Mouse (Mus musculus) lung, postnatal 0 days (tissue): Measurements from ENCODE around the gene Slc35b2. TPM values are rescaled to one million over a fixed set of nuclear protein-coding genes. Genes with fewer than 3 reads are reported as not detected.

ENCODE experiments used
- ATAC-seq: fragments of 200-750 bp; cut with Nextera tagmentation; 2 replicates; pipeline ENCODE4 v1.8.0; 2017; ENCODE audit warnings: moderate library complexity
- DNase-seq: peaks from one replicate; pipeline ENCODE4 v3.0.0-alpha.2; 2016; ENCODE audit warnings: low spot score
- H3K27ac ChIP-seq: fragments of 300-500 bp; sonication (generic); 2 replicates; pipeline ENCODE4 v1.5.1; 2014; ENCODE audit warnings: antibody characterized with exemption, mild to moderate bottlenecking, low read length, mixed read lengths
- H3K27me3 ChIP-seq: fragments of 300-500 bp; sonication (generic); replicated peaks from 2 replicates; pipeline ENCODE4 v1.6.1; 2014; ENCODE audit warnings: low read length, mixed read lengths; ENCODE audit not compliant: insufficient read depth
- H3K36me3 ChIP-seq: fragments of 300-500 bp; sonication (generic); 2 replicates; pipeline ENCODE4 v1.6.1; 2014; ENCODE audit warnings: low read length, mixed read lengths; ENCODE audit not compliant: insufficient read depth
- H3K4me1 ChIP-seq: fragments of 300-500 bp; sonication (generic); 2 replicates; pipeline ENCODE4 v1.6.1; 2014; ENCODE audit warnings: antibody characterized with exemption, low read depth, low read length, mixed read lengths; ENCODE audit not compliant: insufficient read depth
- H3K4me2 ChIP-seq: fragments of 300-500 bp; sonication (generic); replicated peaks from 2 replicates; pipeline ENCODE4 v1.6.1; 2014; ENCODE audit warnings: low read depth, mild to moderate bottlenecking, low read length, moderate library complexity, mixed read lengths
- H3K4me3 ChIP-seq: fragments of 300-500 bp; sonication (generic); 2 replicates; pipeline ENCODE4 v1.5.1; 2014; ENCODE audit warnings: low read depth, low read length
- H3K9ac ChIP-seq: fragments of 300-500 bp; sonication (generic); replicated peaks from 2 replicates; pipeline ENCODE4 v1.6.1; 2014; ENCODE audit warnings: low read depth, mild to moderate bottlenecking
- H3K9me3 ChIP-seq: fragments of 300-500 bp; sonication (generic); 2 replicates; pipeline ENCODE4 v1.6.1; 2016; ENCODE audit warnings: low read length, mixed read lengths
- CTCF ChIP-seq: IDR thresholded peaks from 2 replicates; pipeline ENCODE4 v1.5.1; 2016; ENCODE audit warnings: antibody characterized with exemption, mild to moderate bottlenecking
- EP300 ChIP-seq: IDR thresholded peaks from 2 replicates; pipeline ENCODE4 v1.6.1; 2016; ENCODE audit warnings: antibody characterized with exemption, mild to moderate bottlenecking, control low read depth
- WGBS: fragments of 180-500 bp; shearing (Covaris S2); extraction: QIAGEN DNeasy Blood & Tissue Kit; methylation state at CpG from one replicate; pipeline ENCODE4 v1.1.7; 2014; 5-methylcytosine and 5-hydroxymethylcytosine counted together
- polyA plus RNA-seq: library from polyadenylated mRNA; unstranded; fragments of >200 nt; fragmentation: Nextera tagmentation; extraction: Ambion mirVana; gene quantifications from 2 replicates; pipeline ENCODE4 v1.2.1, GENCODE M21; 2015

Gene Slc35b2
- polyA plus RNA-seq, 1 experiment from 2014 or later: 85.1 TPM

DNA sequence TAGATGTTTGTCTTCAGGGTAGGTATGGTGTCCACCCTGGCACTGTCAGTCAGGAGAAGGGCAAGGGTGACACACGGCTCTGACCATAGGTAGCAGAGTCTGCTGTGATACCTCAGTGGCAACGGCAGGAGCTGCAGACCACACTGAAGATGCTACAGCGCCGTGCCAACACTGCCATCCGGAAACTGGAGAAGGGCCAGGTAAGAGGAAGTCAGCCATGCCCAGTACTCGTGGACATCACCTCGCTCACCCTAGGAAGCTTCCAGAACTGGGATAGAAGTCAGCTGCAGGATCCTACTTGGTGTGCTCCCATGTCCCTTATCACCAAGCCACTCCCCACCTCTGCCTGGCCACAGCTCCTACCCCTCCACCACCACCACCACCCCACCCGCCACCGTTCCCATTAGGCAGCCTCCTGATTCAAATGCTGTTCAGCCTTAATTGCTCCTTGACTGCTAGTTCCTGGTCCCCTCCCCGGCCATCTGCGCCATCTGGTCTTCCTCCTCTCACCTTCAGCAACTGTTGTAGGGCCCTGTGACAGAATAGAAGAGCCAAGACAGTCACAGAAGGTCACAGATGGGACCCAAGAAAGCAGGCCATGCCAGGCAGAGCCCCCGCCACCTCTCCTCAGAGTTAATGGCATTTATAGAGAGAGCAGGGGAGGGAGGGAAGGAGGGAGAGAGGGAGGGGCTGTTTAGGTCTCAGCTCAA is 44.8 kb upstream of the Slc35b2 start:
- Histone ChIP-seq H3K4me2 (no peak overlapping the region), H3K9ac (no peak overlapping the region), H3K36me3 (no peaks in the 10 kb centered on the region), H3K4me3 (no peak overlapping the region), H3K4me1 (peaks cover 4% of the 10 kb centered on the region; the same call in 1 of the 2 replicates), H3K27me3 (no peaks in the 10 kb centered on the region), H3K9me3 (no peaks in the 10 kb centered on the region), H3K27ac (no peak overlapping the region)
- 82% methylated on average over 12 of the region's 12 CpGs for WGBS
- no peak for ATAC-seq
- TF ChIP-seq EP300 (no peak), CTCF (no peak)
- DNase-seq: no peak

- Histone ChIP-seq H3K9me3 (no peaks in the 10 kb centered on the region), H3K4me2 (no peak overlapping the region), H3K36me3 (no peaks in the 10 kb centered on the region), H3K4me1 (peaks cover 4% of the 10 kb centered on the region; the same call in 1 of the 2 replicates), H3K27me3 (0 out of 2 replicates have a peak, but pooled peaks cover 3% of the 10 kb centered on the region), H3K4me3 (no peak overlapping the region), H3K27ac (no peak overlapping the region), H3K9ac (no peak overlapping the region)
- DNase-seq: no peak
- WGBS: 79% methylated on average over 11 of the region's 11 CpGs
- no peak for TF ChIP-seq EP300
- TF ChIP-seq CTCF: no peak
- no peak for ATAC-seq
Observed at GRCm38 (mm10) chr17:45520136-45520535, 43.5 kb upstream of the Slc35b2 start.

DNA sequence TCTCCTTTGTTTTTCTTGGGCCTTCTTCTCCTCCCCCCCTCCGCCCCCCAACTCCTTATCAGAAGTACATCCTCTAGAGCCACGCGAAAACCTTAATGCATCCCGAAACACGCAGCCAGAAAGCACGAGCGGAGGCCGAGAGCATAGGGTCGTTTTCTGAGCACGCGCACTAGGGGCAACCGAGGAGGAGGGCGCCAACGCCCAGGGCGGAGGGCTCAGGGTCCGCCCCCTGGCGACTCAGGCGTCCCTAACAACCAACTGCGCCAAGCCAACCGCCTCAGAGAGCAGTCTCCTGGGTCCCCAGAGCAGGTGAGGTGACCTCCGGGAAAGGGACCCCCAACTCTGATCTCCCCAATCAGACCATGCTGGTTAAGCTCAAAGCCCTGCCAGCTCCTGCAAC is 40.4 kb upstream of the Slc35b2 start, which contains the start of gene Tcte1:
Gene Tcte1, plus strand, starts transcription at position 172 of the 400 bp plus-strand sequence.
- 0 out of 2 replicates have a peak, but pooled peaks cover 3% of the 10 kb centered on the region for H3K27me3 ChIP-seq
- peak within 1 kb of the TSS; percentile 20; the same call in 1 of the 2 replicates for H3K4me3 ChIP-seq
- H3K27ac ChIP-seq: no peak within 1 kb of the TSS
- no peaks in the 10 kb centered on the region for H3K36me3 ChIP-seq
- H3K9me3 ChIP-seq: no peaks in the 10 kb centered on the region
- 0 out of 2 replicates have a peak within 1 kb of the TSS, but pooled peaks have one; percentile 23 for H3K9ac ChIP-seq
- WGBS: 1% methylated on average over 20 of the region's 21 CpGs
- no peak for DNase-seq
- peak; percentile 62 for ATAC-seq
- TF ChIP-seq CTCF (peak; percentile 16; the same call in 1 of the 2 replicates), EP300 (no peak)
- peaks cover 4% of the 10 kb centered on the region; the same call in 1 of the 2 replicates for H3K4me1 ChIP-seq
- H3K4me2 ChIP-seq: peak within 1 kb of the TSS; percentile 51

- no peak for TF ChIP-seq CTCF
- no peak for TF ChIP-seq EP300
- Histone ChIP-seq H3K36me3 (no peaks in the 10 kb centered on the region), H3K9ac (no peak overlapping the region), H3K4me1 (peaks cover 4% of the 10 kb centered on the region; the same call in 1 of the 2 replicates), H3K27ac (no peak overlapping the region), H3K9me3 (no peaks in the 10 kb centered on the region), H3K27me3 (peaks cover 9% of the 10 kb centered on the region), H3K4me3 (no peak overlapping the region), H3K4me2 (no peak overlapping the region)
- 61% methylated on average over 4 of the region's 4 CpGs for WGBS
- ATAC-seq: no peak
- DNase-seq: no peak
Observed at GRCm38 (mm10) chr17:45524961-45525360, 38.7 kb upstream of the Slc35b2 start.

GRCm38 (mm10) chr17:45526571-45526970 is 37.1 kb upstream of the Slc35b2 start:
- no peak for ATAC-seq
- H3K9me3 ChIP-seq: no peaks in the 10 kb centered on the region
- no peak overlapping the region for H3K4me2 ChIP-seq
- H3K4me3 ChIP-seq: no peak overlapping the region
- H3K27me3 ChIP-seq: peaks cover 9% of the 10 kb centered on the region
- peaks cover 4% of the 10 kb centered on the region; the same call in 1 of the 2 replicates for H3K4me1 ChIP-seq
- TF ChIP-seq CTCF: no peak
- TF ChIP-seq EP300: no peak
- no peak overlapping the region for H3K27ac ChIP-seq
- 19% methylated on average over 5 of the region's 5 CpGs for WGBS
- no peak for DNase-seq
- H3K36me3 ChIP-seq: no peaks in the 10 kb centered on the region
- H3K9ac ChIP-seq: no peak overlapping the region

GRCm38 (mm10) chr17:45530346-45530782 is 33.3 kb upstream of the Slc35b2 start:
- Histone ChIP-seq H3K9me3 (no peaks in the 10 kb centered on the region), H3K27ac (no peak overlapping the region), H3K36me3 (no peaks in the 10 kb centered on the region), H3K4me1 (no peaks in the 10 kb centered on the region), H3K9ac (no peak overlapping the region), H3K4me3 (no peak overlapping the region), H3K27me3 (peaks cover 6% of the 10 kb centered on the region), H3K4me2 (no peak overlapping the region)
- ATAC-seq (no peak), DNase-seq (no peak)
- WGBS: 43% methylated on average over 13 of the region's 13 CpGs
- no peak for TF ChIP-seq EP300
- no peak for TF ChIP-seq CTCF
